Mouse (Mus musculus): ENCODE results near the gene Tacr3. TPM values are rescaled to one million over a fixed set of nuclear protein-coding genes. Genes with fewer than 3 reads are reported as not detected.
A peak's percentile ranks its signal among the peaks of the same experiment; 100 is the strongest.

Gene Tacr3
- polyA plus RNA-seq (2015; fragmentation: Nextera tagmentation; extraction: Ambion mirVana): 4.2 TPM in 2 replicates

DNA sequence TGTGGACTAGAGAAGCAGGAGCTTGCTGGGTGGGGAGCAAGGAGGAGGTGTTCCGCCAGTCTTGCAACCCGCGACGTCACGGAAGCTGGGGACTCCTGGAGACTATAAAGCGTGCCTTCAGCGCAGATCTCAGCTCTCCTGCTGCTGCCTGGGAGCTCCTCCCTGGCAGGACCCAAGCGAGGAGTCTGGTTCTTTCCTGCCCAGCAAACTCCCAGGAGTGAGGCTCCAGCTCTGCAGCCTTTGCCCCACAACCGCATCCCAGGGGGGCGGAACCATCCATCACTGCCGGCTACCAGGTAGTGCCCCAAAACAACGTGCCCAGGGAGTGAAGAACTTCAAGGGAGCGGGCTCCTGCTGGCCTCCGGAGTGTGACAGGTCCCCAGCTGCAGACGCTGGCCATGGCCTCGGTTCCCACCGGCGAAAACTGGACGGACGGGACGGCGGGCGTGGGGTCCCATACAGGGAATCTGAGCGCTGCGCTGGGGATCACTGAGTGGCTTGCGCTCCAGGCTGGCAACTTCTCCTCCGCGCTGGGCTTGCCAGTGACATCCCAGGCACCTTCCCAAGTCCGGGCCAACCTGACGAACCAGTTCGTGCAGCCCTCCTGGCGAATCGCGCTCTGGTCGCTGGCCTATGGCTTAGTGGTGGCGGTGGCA, at the start of gene Tacr3:
Gene Tacr3, plus strand, starts transcription at position 133 of the 656 bp plus-strand sequence.
- WGBS: 2% methylated on average over 36 of the region's 36 CpGs
- peaks cover 2% of the 10 kb centered on the region; the same call in 1 of the 2 replicates for H3K27me3 ChIP-seq (replicated peaks)
- H3K4me2 ChIP-seq: peak within 1 kb of the TSS; percentile 97
- ATAC-seq (ENCODE audit: low FRiP score): peak; percentile 79
- peaks cover 14% of the 10 kb centered on the region for H3K4me1 ChIP-seq
- H3K9me3 ChIP-seq (replicated peaks): no peaks in the 10 kb centered on the region
- H3K4me3 ChIP-seq (replicated peaks): peak within 1 kb of the TSS; percentile 51
- H3K36me3 ChIP-seq: no peaks in the 10 kb centered on the region
- H3K27ac ChIP-seq (replicated peaks): no peak within 1 kb of the TSS
- H3K9ac ChIP-seq (replicated peaks): peak within 1 kb of the TSS; percentile 47

DNA sequence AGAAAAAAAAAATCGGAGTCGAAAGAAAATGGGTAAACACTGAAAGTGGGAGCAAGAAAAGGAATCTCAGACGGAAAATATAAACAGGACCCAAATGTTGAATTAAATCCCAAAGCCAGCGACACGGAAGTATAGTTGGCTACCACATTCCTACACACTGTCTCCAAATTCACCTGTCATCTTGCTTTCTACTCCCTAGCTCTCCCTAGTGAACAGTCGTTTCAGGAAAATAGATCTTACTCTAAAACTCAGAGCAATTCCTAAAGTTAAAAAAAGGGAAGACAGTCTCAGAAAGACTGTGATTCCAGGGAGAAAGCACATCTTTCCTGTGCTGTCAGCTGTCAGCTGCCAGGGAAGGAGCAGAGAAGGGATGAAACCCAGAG, 324 bp upstream of the Tacr3 start:
- no peak for ATAC-seq (ENCODE audit: low FRiP score)
- 54% methylated on average over 6 of the region's 6 CpGs for WGBS
- H3K9ac ChIP-seq (replicated peaks): peak overlapping the region; percentile 47; the same call in 1 of the 2 replicates

DNA sequence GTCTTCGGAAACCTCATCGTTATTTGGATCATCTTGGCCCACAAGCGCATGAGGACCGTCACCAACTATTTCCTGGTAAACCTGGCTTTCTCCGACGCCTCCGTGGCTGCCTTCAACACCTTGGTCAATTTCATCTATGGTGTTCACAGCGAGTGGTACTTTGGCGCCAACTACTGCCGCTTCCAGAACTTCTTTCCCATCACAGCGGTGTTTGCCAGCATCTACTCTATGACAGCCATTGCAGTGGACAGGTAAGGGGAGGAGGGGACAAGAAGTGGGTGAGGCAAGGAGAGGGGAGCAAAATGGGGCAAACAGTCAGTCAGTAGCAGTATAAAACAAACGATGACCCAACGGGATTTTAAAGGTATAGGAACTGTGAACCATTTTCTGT, 719 bp downstream of the Tacr3 start:
- H3K9me3 ChIP-seq (replicated peaks): no peaks in the 10 kb centered on the region
- peaks cover 2% of the 10 kb centered on the region; the same call in 1 of the 2 replicates for H3K27me3 ChIP-seq (replicated peaks)
- no peak overlapping the region for H3K27ac ChIP-seq (replicated peaks)
- WGBS: 7% methylated on average over 13 of the region's 13 CpGs
- no peaks in the 10 kb centered on the region for H3K36me3 ChIP-seq
- peak overlapping the region; percentile 47 for H3K9ac ChIP-seq (replicated peaks)
- peaks cover 14% of the 10 kb centered on the region for H3K4me1 ChIP-seq
- peak; percentile 83; the same call in 1 of the 2 replicates for ATAC-seq (ENCODE audit: low FRiP score)
- peak overlapping the region; percentile 51 for H3K4me3 ChIP-seq (replicated peaks)
- peak overlapping the region; percentile 97 for H3K4me2 ChIP-seq

More for the DNA sequence above, 324 bp upstream of the Tacr3 start:
- H3K4me3 ChIP-seq (replicated peaks): peak overlapping the region; percentile 51
- H3K36me3 ChIP-seq: no peaks in the 10 kb centered on the region
- H3K4me1 ChIP-seq: peaks cover 14% of the 10 kb centered on the region
- H3K27me3 ChIP-seq (replicated peaks): peaks cover 2% of the 10 kb centered on the region; the same call in 1 of the 2 replicates
- H3K9me3 ChIP-seq (replicated peaks): no peaks in the 10 kb centered on the region
- H3K4me2 ChIP-seq: peak overlapping the region; percentile 97
- no peak overlapping the region for H3K27ac ChIP-seq (replicated peaks)

DNA sequence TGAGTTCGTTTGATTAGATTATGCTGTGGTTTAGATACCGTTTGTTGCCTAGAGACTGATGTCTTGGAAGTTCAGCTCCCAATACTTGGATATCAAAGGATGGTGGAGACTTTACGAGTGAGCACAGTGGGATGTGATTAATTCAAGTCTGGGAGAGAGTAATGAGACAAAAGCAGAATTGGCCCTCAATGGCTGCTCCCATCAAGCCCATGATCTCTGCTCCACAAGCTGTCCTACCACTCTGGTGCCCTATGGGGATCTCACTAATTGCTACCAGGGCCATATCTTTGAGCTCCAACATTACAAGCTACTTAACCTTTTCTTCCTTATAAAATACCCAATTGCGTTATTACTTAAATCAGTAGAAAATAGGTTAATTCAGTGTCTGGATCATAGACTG, 22.5 kb downstream of the Tacr3 start:
- no peak overlapping the region for H3K9ac ChIP-seq (replicated peaks)
- ATAC-seq (ENCODE audit: low FRiP score): no peak

DNA sequence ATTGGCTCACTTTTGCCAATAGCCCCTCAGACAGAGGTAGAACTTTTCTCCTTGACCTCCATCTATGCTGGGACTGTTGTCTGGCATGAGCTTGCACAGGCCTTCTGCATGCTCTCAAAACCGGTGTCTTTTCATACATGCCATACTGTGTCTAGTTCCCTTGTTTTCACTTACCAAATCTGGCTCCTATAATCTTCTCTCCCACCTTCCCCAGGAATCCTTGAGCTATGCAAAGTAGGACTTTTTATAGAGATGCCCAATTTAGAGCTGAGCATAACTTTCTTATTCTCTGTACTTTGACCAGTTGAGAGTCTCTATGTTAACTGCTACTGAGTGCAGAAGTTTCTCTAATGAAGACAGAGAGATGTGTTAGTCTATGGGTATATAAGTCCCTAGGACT, 48.9 kb downstream of the Tacr3 start:
- no peak overlapping the region for H3K4me2 ChIP-seq
- H3K9ac ChIP-seq (replicated peaks): no peak overlapping the region
- no peaks in the 10 kb centered on the region for H3K4me1 ChIP-seq
- WGBS: 79% methylated on average over 1 of the region's 1 CpGs
- no peaks in the 10 kb centered on the region for H3K27me3 ChIP-seq (replicated peaks)
- H3K4me3 ChIP-seq (replicated peaks): no peak overlapping the region
- ATAC-seq (ENCODE audit: low FRiP score): no peak
- H3K36me3 ChIP-seq: no peaks in the 10 kb centered on the region
- no peaks in the 10 kb centered on the region for H3K9me3 ChIP-seq (replicated peaks)
- H3K27ac ChIP-seq (replicated peaks): no peak overlapping the region

More for the DNA sequence above, 22.5 kb downstream of the Tacr3 start:
- Histone ChIP-seq H3K4me2 (no peak overlapping the region), H3K4me1 (no peaks in the 10 kb centered on the region), H3K9me3 (replicated peaks) (no peaks in the 10 kb centered on the region), H3K27ac (replicated peaks) (no peak overlapping the region), H3K4me3 (replicated peaks) (no peak overlapping the region), H3K36me3 (no peaks in the 10 kb centered on the region), H3K27me3 (replicated peaks) (no peaks in the 10 kb centered on the region)
- 46% methylated on average over 4 of the region's 4 CpGs for WGBS

GRCm38 (mm10) chr3:134895831-134896230, 67.0 kb downstream of the Tacr3 start:
- 84% methylated on average over 2 of the region's 2 CpGs for WGBS

DNA sequence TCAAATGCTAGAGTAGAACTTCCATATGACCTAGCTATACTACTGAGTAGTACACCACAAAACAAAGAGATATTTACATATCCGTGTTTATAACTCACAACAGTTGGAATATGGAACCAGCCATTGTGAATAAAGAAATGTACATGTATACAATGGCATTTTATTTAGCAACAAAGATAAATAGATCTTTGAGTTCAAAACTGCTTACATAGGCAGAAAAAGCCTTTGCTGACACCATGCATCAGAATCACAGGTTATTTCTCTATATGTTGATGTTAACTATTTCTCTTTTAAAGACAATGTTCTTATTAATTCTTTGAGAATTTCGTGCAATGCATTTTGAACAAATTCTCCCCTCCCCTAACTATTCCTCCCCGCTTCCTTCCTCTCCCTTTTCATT, 80.1 kb downstream of the Tacr3 start:
- Histone ChIP-seq H3K36me3 (no peaks in the 10 kb centered on the region), H3K4me3 (replicated peaks) (no peak overlapping the region), H3K4me2 (no peak overlapping the region), H3K9me3 (replicated peaks) (no peaks in the 10 kb centered on the region), H3K4me1 (no peaks in the 10 kb centered on the region), H3K27me3 (replicated peaks) (no peaks in the 10 kb centered on the region), H3K9ac (replicated peaks) (no peak overlapping the region), H3K27ac (replicated peaks) (no peak overlapping the region)
- no peak for ATAC-seq (ENCODE audit: low FRiP score)
- 83% methylated on average over 3 of the region's 3 CpGs for WGBS

More at GRCm38 (mm10) chr3:134895831-134896230, 67.0 kb downstream of the Tacr3 start:
- Histone ChIP-seq H3K4me3 (replicated peaks) (no peak overlapping the region), H3K27ac (replicated peaks) (no peak overlapping the region), H3K4me2 (no peak overlapping the region), H3K27me3 (replicated peaks) (no peaks in the 10 kb centered on the region), H3K9me3 (replicated peaks) (no peaks in the 10 kb centered on the region), H3K36me3 (no peaks in the 10 kb centered on the region), H3K9ac (replicated peaks) (no peak overlapping the region), H3K4me1 (no peaks in the 10 kb centered on the region)
- ATAC-seq (ENCODE audit: low FRiP score): no peak

DNA sequence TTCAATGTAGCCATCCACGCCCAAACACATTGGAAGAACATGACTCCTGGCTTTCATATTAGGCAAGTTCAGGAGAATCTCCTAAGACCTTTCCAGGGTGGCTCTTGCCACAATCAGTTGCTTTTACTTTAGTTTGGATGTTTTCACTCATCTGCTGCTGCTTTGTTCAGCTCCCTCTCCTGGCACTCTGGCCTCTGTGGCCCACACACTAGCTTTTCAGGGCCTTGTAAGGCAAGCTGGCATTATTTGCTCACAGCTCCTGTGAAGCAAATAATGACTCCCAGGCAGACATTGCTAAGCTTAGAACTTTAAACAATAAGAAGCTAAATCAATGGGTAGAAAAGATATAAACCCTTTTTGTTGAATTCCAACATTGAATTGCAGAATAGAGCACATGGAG, 105.9 kb downstream of the Tacr3 start:
- no peak for ATAC-seq (ENCODE audit: low FRiP score)
- Histone ChIP-seq H3K4me1 (no peaks in the 10 kb centered on the region), H3K4me2 (no peak overlapping the region), H3K9ac (replicated peaks) (no peak overlapping the region), H3K27me3 (replicated peaks) (no peaks in the 10 kb centered on the region), H3K9me3 (replicated peaks) (no peaks in the 10 kb centered on the region), H3K27ac (replicated peaks) (no peak overlapping the region), H3K36me3 (no peaks in the 10 kb centered on the region), H3K4me3 (replicated peaks) (no peak overlapping the region)
- 71% methylated on average over 1 of the region's 1 CpGs for WGBS

DNA sequence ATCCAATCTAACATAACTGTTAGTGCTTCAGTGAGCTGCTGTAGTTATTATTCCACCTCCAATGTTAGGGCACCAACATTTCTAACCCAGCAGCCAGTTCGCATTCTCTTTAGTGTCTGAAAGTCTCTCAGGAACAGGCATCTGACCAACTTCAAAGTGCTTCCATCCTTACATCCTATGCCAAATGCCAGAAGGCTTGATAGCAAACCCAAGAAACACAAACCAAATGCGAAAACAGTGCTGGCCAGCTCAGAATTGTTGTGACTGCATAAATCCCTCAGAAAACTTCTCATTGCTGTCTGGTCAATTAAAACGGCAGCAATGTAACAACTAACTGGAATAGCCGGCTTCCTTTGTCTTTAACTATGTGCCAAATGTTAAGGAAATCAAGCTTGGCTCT, 106.7 kb downstream of the Tacr3 start:
- no peak for ATAC-seq (ENCODE audit: low FRiP score)

GRCm38 (mm10) chr3:134963461-134963860, 134.7 kb downstream of the Tacr3 start:
- no peak for ATAC-seq (ENCODE audit: low FRiP score)
- Histone ChIP-seq H3K36me3 (no peaks in the 10 kb centered on the region), H3K27me3 (replicated peaks) (no peaks in the 10 kb centered on the region), H3K9ac (replicated peaks) (no peak overlapping the region), H3K27ac (replicated peaks) (no peak overlapping the region), H3K4me2 (no peak overlapping the region), H3K4me1 (no peaks in the 10 kb centered on the region), H3K9me3 (replicated peaks) (no peaks in the 10 kb centered on the region), H3K4me3 (replicated peaks) (no peak overlapping the region)
- 56% methylated on average over 6 of the region's 6 CpGs for WGBS

More for the DNA sequence above, 106.7 kb downstream of the Tacr3 start:
- H3K4me3 ChIP-seq (replicated peaks): no peak overlapping the region
- no peaks in the 10 kb centered on the region for H3K36me3 ChIP-seq
- no peaks in the 10 kb centered on the region for H3K27me3 ChIP-seq (replicated peaks)
- H3K9me3 ChIP-seq (replicated peaks): no peaks in the 10 kb centered on the region
- 77% methylated on average over 4 of the region's 4 CpGs for WGBS
- no peak overlapping the region for H3K4me2 ChIP-seq
- no peak overlapping the region for H3K27ac ChIP-seq (replicated peaks)
- H3K9ac ChIP-seq (replicated peaks): no peak overlapping the region
- H3K4me1 ChIP-seq: no peaks in the 10 kb centered on the region

- Histone ChIP-seq H3K36me3 (no peaks in the 10 kb centered on the region), H3K27me3 (replicated peaks) (no peaks in the 10 kb centered on the region), H3K9me3 (replicated peaks) (no peaks in the 10 kb centered on the region), H3K4me1 (no peaks in the 10 kb centered on the region), H3K4me3 (replicated peaks) (no peak overlapping the region), H3K4me2 (no peak overlapping the region), H3K9ac (replicated peaks) (no peak overlapping the region), H3K27ac (replicated peaks) (no peak overlapping the region)
- no peak for ATAC-seq (ENCODE audit: low FRiP score)
- 44% methylated on average over 3 of the region's 3 CpGs for WGBS
Observed at GRCm38 (mm10) chr3:134978902-134979301, 150.1 kb downstream of the Tacr3 start.

DNA sequence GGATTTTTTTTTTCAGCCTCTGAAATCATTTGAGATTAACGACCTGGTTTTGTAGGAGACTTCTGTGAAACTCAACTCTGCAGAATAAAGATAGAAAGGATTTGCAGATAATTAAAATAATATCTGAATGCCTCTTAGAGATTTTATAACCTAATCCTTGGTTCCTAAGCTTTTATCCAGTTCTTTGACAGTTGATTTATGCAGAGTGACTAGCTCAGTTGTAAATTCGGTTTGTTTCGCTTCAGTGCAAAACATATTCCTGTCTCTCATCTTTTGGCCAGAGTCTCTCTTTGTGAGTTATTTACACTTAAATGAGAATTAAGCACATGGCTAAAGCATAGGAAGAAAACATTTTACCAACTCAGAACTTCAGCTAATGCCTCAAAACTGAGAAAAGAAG, 151.3 kb downstream of the Tacr3 start:
- no peaks in the 10 kb centered on the region for H3K27me3 ChIP-seq (replicated peaks)
- 66% methylated on average over 3 of the region's 3 CpGs for WGBS
- no peak for ATAC-seq (ENCODE audit: low FRiP score)

More for the DNA sequence above, 151.3 kb downstream of the Tacr3 start:
- H3K4me2 ChIP-seq: no peak overlapping the region
- H3K4me1 ChIP-seq: no peaks in the 10 kb centered on the region
- H3K4me3 ChIP-seq (replicated peaks): no peak overlapping the region
- no peak overlapping the region for H3K27ac ChIP-seq (replicated peaks)
- no peaks in the 10 kb centered on the region for H3K36me3 ChIP-seq
- H3K9me3 ChIP-seq (replicated peaks): no peaks in the 10 kb centered on the region
- H3K9ac ChIP-seq (replicated peaks): no peak overlapping the region
